Mouse (Mus musculus) kidney, postnatal 4 days (tissue): ENCODE measurements around the gene Crybb1.
A peak's percentile ranks its signal among the peaks of the same experiment; 100 is the strongest.

ENCODE experiments used
- DNase-seq, 2 experiments: peaks; one replicate each; pipeline ENCODE4 v3.0.0; 2021; ENCODE audit warnings: mixed read lengths in 2 of 2

The Crybb1 gene

GRCm38 (mm10) chr5:112255426-112255825, at the start of gene Crybb1:
TSS of gene Crybb1 (plus strand) at chr5:112255815.
- peak; percentile 42 to 46 for DNase-seq

GRCm38 (mm10) chr5:112206543-112207255, 48.9 kb upstream of the Crybb1 start:
- DNase-seq, result no peak

GRCm38 (mm10) chr5:112208321-112208720, 47.3 kb upstream of the Crybb1 start:
- DNase-seq, result peak in 1 of 2 experiments; percentile 32

- peak; percentile 79 to 80 for DNase-seq
Measured at GRCm38 (mm10) chr5:112210104-112210503, 45.5 kb upstream of the Crybb1 start.

GRCm38 (mm10) chr5:112211911-112212310, 43.7 kb upstream of the Crybb1 start:
- no peak for DNase-seq

GRCm38 (mm10) chr5:112212711-112213264, 42.8 kb upstream of the Crybb1 start:
- no peak for DNase-seq

- peak; percentile 37 to 43 for DNase-seq
Measured at GRCm38 (mm10) chr5:112213331-112214240, 42.0 kb upstream of the Crybb1 start.

GRCm38 (mm10) chr5:112214419-112214818, 41.2 kb upstream of the Crybb1 start:
- peak; percentile 83 to 86 for DNase-seq

- DNase-seq, result peak in 1 of 2 experiments; percentile 34
Measured at GRCm38 (mm10) chr5:112215291-112215751, 40.3 kb upstream of the Crybb1 start.

- DNase-seq, result peak; percentile 44 to 51
Measured at GRCm38 (mm10) chr5:112215801-112216251, 39.8 kb upstream of the Crybb1 start.

GRCm38 (mm10) chr5:112216335-112216734, 39.3 kb upstream of the Crybb1 start:
- no peak for DNase-seq

- no peak for DNase-seq
Measured at GRCm38 (mm10) chr5:112217031-112217430, 38.6 kb upstream of the Crybb1 start.

- DNase-seq, result no peak
Measured at GRCm38 (mm10) chr5:112218679-112219078, 36.9 kb upstream of the Crybb1 start.

GRCm38 (mm10) chr5:112219398-112219797, 36.2 kb upstream of the Crybb1 start:
- no peak for DNase-seq

- no peak for DNase-seq
Measured at GRCm38 (mm10) chr5:112220203-112220602, 35.4 kb upstream of the Crybb1 start.

GRCm38 (mm10) chr5:112225591-112225990, 30.0 kb upstream of the Crybb1 start:
- no peak for DNase-seq

GRCm38 (mm10) chr5:112227354-112227753, 28.3 kb upstream of the Crybb1 start:
- DNase-seq, result peak in 1 of 2 experiments; percentile 36

GRCm38 (mm10) chr5:112227898-112228239, 27.7 kb upstream of the Crybb1 start:
- no peak for DNase-seq

GRCm38 (mm10) chr5:112228240-112229076, 27.2 kb upstream of the Crybb1 start:
- peak in 1 of 2 experiments; percentile 49 for DNase-seq

GRCm38 (mm10) chr5:112235806-112236205, 19.8 kb upstream of the Crybb1 start:
- DNase-seq, result no peak

- DNase-seq, result no peak
Measured at GRCm38 (mm10) chr5:112236631-112237030, 19.0 kb upstream of the Crybb1 start.

GRCm38 (mm10) chr5:112237439-112237838, 18.2 kb upstream of the Crybb1 start:
- DNase-seq, result peak in 1 of 2 experiments; percentile 62
